Mouse (Mus musculus) thymus, adult 18-20 months (tissue): ENCODE data around the gene Tmprss11e.

Source experiments
- DNase-seq, 2 experiments: peaks; one replicate each; pipeline ENCODE4 v3.0.0; 2022; ENCODE audit warnings: mixed read lengths in 2 of 2

Tmprss11e gene

DNA sequence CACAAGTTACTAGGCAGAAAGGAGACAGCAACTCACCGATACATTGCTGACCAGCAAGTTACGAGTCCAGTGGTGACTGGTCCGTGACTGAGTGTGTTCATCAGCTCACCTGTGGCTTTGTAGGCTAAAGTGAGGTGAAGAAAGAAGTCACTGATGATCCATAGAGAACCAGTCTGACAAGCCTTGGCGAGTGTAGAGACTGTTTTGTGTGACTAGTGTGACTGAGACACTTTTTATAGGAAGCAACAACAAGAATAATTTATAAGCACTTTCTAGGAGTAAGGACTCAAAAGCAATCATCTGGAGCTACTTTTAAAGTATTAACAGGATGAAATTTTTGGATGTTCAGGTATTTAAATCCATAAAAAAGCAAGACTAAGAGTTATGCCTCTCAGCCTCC, at the start of gene Tmprss11e:
Gene Tmprss11e (minus strand): TSS at position 101 of the 400 bp plus-strand sequence.
- DNase-seq: no peak

DNA sequence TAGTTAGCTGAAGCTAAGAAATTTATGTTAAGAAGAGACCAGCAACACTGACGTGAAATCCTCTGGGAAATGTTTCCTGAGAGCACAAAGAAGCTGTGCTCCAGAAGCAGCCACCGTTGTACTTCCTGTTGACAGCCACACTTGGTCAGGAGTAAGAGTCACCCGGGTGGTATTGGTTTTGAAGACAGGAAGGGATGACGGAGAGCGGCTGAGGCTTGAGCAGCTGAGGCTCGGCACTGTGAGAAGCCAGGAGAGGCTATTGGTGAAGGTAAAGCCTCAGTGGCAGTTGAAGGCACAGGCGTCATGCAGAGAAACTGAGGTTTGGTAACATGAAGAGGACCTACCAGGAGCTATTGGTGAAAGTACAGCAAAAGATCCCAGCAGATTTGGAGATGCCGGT, 47.2 kb upstream of the Tmprss11e start:
- DNase-seq: no peak

DNA sequence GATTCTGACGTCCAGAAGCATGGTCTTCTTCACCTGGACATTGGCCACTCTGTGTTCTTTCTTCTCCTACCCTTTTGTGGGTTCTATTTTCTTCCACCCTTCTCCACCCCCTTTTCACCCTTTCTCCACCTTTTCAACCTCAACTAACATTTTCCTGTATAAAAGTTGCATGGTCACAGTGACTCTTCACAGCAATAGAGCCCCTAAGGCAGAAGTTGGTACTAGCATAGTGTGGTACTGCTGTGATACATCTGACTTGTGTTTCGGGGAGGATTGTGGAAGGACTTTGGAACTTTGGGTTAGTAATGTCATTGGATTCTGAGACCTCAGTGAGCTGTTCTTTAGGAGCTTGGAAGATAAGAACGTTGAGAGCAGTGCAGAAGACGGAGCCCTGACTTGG, 46.6 kb upstream of the Tmprss11e start:
- no peak for DNase-seq

DNA sequence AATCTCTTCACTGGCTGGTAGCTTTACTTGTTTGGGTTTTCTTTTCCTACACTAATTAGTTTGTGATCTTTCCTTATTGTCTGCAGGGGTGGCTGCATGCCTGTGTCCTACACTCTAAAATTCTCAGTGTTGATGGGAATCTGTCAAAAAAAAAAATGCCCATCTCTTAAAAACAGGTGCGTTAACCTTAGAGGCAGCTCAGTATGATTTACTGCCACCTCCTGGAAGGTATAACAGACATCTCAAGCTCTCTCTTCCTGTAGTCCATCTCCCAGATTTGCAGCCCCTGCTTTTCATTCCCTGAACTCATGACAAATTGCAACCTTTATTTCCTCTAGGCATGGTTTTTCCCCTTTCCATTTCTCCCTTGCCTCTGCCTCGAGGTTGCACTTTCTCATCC, 44.3 kb upstream of the Tmprss11e start:
- DNase-seq: no peak

DNA sequence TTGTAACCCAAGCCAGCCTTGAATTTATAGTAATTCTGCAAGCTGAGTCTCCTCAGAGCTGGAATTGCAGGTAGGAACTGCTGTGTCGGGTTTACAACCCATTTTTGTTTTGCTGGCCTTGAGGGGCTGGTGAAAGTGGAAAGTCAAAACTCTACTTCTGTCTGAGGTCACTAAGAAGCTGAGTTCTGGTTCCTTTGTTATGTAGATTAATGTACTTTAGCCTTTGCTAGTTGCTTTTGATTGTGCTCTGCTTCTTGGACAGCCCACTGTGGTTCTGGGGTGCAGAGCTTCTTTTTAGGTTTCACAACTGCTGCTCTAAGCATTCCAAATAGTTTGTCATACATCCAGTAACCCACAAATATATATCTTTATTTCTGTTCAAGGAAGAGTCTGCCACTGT, 41.2 kb upstream of the Tmprss11e start:
- DNase-seq: no peak

DNA sequence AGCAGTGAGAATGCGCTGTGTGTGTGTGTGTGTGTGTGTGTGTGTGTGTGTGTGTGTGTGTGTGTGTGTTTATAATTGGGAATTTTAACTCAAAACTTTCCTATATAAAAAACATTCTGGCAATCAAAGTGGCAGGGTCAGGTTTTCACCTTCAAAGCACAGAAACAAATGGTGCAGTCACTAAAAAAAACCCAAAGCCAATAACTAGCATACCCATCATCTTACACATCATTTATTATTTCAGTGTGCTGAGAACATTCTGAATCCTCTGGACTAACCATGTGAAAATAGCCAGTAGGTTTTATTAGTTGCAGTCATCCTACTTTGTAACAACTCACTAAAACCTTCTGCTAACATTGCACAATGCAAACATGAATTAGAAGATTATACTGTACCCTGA, 38.6 kb upstream of the Tmprss11e start:
- DNase-seq: no peak

DNA sequence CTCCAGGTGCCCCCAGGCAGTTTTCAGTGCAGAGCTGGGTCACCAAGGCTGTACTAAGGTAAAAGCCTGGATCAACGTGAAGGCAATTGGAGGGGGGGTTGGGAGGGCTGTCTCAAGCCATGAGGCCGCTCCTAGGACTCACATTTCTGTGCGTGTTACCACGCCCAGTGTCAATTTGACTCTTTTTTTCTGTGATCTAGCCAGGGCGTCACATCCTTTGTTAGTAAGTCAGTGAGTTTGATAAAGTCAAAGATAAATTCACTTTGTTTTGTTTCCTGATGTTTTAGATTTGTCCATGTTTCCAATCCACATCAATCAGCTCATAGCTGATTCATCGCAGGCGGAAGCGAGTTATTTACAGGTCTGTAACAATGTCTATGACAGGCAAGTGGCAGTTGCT, 37.4 kb upstream of the Tmprss11e start:
- DNase-seq: no peak

DNA sequence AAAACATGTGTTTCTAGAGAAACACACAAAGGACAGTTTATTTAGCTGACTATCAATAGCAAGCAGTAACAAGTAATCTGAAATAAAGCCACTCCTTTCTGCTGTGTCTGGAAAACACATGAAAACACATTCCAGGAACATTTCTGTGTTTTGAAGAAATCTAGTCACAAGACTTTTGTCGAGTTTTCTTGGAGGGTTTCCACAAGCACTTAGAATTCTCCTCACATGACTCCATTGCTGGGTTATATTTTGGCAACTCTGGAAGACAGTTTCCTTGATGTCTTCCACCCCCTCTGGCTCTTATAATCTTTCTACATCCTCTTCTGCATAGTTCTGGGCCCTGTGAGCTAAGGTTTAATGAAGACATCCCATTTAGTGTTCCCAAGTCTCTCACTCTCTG, 32.9 kb upstream of the Tmprss11e start:
- no peak for DNase-seq

DNA sequence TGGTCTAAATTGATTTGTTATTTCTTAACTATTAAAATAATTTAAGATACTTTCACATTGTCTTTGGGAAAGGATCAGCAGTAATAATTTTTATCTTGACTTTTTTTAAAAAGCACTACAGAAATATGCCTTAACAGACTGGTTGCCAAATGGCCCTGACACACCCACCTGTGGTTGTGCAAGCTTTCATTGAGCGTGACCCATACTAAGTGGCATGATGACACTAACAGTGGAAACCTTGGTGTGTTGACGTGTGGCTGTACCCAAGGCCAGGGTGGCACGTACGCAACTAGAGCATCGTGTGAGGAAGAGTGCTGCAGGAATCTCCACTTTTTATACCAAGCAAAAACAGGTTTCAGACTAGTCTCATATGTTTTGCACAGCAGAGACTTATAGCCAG, 31.3 kb upstream of the Tmprss11e start:
- DNase-seq: no peak

DNA sequence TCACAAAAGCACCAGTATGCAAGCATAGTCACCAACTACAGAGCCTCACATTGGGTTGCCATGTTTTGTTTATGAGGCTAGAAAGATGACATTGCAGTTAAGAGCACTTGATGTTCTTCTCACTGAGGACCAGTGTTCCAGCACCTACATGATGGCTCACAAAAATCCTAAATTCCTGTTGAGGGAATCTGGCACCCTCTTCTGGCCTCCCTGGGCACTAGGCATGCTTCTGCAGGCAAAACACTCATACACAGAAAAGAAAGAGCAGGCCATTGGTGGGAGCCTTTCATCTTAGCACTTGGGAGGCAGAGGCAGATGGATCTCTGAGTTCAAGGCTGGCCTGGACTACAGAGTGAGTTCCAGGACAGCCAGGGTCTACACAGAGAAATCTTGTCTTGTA, 25.4 kb upstream of the Tmprss11e start:
- no peak for DNase-seq

DNA sequence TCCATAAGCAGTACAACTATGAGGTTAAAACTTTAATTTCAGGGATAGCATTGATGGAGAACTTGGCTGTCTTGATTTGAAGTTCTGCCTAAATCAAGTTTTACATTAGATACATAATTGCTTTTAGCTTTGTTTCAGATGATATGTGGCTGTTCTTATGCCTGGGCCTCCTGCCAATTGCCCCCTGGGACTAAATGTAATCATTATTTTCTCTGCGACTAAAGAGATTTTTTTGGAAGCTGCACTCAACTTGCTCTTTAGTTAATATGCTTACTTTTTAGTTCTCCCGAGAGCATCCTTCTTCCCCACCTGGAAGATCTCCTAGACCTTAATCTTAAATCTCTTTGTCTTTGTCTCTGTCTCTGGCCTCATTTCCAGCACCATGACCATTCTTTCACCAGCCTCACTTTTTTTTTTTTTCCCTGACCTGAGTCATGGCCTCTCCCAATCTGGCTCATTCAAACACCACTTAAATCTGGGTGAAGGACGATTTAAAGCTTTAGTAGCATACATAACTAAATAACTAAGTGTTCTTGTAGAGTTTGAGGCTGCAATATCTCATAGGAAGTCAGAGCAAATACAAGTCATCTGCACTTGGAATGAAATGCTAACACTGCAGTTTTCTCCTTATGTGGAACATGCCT, 23.5 kb upstream of the Tmprss11e start:
- DNase-seq: no peak

DNA sequence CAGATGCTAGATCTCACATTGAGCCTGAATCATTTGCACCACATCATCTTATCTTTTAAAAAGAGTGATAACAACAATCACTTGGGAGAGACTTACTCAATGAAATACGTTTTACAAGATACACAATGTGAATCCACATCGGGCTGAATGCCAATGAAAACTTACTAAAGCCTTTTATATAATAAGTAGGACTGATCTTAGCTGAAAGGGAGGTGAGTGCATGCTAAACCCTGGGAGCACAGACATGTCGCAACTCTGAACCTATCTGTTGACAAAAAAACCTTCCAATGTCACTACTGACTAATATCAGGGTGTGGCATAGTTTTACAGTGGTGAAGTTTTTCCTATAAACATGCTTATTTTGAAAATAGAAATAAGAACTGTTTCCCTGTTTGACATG, 2.8 kb downstream of the Tmprss11e start:
- no peak for DNase-seq

DNA sequence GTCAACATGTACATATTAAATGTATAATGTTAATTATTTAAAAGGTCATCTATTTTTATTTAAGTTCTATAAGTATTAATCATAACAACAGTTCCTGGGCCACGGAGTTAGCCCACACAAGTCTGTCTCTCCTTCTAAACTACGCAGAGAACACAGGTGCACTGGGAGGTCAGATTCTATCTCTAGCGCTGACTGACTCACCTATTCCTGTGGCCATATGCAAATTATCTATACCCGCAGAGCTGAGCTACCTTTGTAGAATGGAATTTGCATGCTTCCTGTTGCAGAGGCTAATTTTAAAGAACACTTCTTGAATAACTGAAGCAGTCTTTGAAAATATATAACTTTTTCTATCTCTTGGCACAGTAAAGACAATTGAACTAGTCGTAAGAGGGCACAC, 4.5 kb downstream of the Tmprss11e start:
- no peak for DNase-seq

DNA sequence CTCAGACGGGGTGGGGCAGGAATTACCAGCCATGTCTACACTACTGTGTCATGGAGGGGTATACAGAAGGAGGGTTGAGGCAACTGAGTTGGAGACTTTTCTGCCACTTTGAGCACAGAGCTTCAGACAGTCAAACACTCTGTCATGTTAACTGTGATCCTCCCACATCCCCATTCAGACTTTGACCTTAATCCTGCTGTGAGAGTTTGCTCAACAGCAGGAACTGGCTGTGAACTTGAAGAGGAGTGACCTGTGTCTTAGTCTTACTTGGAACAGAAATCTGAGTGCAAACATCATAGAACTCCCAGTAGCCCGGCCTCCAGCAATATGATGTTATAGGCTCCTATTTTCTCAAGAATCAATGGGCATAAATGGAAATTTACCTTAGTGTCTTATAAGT, 9.8 kb downstream of the Tmprss11e start:
- DNase-seq: no peak

DNA sequence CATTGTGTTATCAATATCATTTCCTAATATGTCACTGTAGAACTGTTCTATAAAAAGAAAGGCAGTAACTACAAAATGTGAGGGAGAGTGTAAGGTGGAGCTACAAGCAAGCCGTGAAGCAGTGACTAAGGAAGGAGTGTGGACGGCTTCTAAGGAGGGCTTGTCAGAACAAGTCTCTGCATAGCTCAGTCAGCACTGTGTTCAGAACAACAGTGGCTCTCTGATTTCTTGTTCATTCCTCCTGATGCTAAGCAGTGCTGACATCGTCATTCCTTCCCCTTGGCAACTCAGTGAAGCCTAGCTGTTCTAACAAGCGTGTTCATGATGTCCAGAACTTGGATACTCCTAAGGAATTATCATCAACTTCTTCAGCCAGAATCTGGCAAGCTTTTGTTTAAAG, 15.0 kb downstream of the Tmprss11e start:
- no peak for DNase-seq

DNA sequence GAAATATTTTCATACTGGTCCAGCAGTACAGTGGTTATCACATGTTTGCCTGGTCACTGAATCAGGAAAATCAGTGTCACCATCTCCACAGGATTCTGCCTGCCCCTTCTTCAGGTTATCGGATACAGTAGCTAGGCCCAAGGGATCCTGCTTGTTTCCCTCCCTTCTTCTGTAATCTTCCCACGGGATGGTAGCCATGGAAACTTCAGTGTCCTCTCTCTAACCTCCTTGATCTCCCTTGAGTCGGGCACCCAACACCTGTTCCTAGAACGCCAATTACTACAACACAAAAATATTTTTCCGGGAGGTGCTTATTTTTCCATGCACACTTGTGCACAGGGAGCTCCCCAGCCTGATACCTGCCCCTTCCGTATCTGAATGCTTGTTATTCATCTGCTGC, 17.0 kb downstream of the Tmprss11e start:
- no peak for DNase-seq

DNA sequence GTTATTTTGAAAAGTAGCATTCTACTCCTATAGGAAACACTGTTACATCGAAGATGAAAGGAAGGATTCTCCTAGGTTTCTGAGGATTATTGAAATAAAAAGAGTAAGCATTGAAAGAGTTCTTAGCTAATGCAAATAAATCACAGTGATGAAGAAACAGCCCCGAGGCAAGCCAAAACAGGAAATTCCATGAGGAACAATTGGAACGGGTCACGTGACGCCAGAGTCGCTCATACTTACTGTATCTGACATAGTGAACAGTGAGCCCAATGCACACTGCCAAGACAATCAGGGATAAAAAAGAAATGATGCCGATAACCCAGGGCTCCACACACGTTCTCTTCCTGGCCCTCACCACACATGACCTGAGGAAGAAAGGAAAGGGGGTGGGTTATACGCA, 18.6 kb downstream of the Tmprss11e start:
- no peak for DNase-seq

DNA sequence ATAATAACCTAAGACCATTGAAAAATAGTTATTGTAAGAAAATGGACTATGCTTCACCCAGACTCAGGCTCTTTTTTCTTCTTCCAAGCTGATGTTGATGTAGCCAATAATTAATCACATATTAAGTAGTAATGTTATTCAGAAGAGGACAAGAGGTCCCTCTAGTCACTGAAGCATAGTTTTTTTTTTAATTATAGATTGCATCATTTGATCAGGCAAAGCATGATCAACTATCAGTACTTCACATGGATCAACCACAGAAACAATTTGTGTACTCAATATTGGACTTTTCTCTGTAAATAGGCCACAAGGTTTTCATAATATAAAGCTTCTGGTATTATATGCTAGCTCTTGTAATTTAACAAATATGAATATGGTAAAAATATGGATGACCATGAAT, 20.6 kb downstream of the Tmprss11e start:
- DNase-seq: no peak

DNA sequence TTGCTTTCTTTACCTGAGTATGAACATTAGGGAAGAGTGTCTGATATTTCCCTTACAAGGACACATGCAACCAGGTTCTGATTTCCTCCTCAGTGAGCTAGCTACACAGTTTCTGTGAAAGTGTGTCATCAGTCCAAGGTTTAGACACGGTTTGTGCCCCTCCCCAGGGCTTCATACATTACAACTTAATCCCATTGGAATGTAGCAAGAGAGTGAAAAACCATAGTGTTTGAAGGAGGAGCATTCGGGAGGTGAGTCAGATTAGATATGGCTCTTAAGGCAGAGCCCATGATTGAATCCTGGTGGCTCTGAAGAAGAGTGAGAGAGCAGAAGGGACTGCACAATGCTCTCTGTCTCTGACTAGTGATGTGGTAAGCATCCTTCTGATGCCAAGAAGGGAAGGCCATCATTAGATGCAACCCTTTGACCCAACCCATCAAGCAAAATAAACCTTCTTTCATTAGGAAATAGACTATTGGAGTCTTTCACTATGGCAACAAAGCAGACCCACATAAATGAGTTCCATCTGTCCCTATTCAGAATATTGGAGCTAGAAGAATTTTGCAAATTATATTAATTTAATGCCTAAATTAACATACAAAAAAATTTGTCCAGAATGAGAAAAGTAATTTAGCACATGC, 22.7 kb downstream of the Tmprss11e start:
- DNase-seq: no peak

DNA sequence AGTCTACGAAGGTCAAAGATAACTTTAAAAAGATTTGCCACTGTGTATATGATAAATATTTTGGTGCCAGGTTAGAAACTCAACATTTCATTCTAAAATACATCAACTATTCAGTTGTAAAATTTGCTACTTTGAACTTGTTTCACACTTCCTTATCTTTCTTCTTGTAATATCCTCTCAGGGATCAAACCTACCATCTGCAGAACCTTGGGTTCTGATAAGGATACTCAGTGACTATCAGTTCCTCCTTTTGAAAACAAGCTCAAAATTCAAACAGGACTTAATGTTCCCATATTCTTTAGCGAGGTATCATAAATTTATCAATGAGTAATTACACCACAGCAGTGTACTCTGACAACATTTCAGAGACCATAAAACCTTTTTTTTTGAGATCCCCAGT, 30.6 kb downstream of the Tmprss11e start:
- no peak for DNase-seq

DNA sequence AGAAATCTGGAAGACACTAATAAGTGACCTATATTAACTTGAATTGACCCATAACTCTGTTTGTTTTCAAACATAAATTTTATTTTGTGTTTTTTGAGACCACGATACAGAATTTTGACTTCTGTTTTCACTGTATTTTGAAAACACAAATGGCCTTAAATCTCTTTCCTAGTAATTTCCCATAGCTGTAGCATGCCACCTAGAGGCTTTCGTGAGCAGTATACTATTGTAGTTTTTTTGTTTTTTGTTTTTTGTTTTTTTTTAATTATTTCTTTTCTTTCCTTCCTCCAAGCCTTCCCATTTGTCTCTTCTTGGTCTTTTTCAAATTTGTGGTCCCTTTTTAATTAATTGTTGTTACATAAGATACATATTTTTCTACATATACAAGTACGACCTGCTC, 40.7 kb downstream of the Tmprss11e start:
- no peak for DNase-seq

DNA sequence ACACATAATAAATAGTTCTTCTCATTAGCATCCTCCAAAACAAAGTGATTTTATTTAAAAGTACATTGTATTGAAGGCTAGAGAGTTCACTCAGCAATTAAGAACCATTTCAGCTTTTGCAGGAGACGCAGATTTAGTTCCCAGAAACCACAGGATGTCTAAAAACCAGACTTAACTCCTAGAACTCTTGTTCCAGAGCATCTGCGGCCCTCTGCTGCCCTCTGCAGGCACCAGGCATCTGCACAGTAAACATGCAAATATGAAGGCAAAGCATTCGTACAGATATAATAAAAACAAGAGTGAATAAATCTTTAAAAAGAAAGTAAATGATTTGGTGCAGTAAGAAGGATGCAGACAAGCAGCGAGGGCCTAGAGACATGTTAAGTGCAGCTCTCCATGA, 60.9 kb downstream of the Tmprss11e start:
- DNase-seq: no peak

DNA sequence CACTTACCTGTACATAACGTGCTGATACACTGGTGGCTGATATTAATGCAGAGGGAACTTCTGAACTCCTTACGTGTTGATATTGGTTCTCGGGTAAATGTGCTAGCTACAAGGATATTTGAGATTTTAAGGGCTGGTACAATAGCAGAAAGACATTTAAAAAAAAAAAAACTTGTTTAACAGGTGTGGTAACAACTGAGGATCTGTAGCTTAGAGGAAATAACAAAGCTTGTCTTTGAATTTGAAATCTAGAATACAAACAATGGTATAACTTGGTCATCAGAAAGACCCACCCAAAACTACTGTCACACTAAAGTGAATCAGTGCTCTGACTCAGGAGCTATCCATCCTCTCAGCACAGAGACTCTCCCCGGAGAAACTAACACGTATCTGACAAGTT, 69.4 kb downstream of the Tmprss11e start, which contains the start of gene Tmprss11b:
Gene Tmprss11b (minus strand): TSS at position 101 of the 400 bp plus-strand sequence.
- no peak for DNase-seq
